In genomic region chr5:96868893-96869292, GRCm38 (mm10) we compare ENCODE assay signal across 19 mouse cellular contexts.
DNase-seq lines count a peak whose midpoint lies in the region; ATAC-seq and TF ChIP-seq lines count a peak whose summit lies in the region.
"Had no signal": no experiment of that assay in that cellular context is flagged by ENCODE, and none has a peak within 500 bp of the region (broad histone marks: within the 10 kb centered on the region; RNA-seq: fewer than 3 reads in every experiment).

No protein-coding gene starts in this region.

- H3K27ac ChIP-seq in lung, embryonic 14.5 days (ENCODE audit: low read depth) = no peak overlapping the region
- H3K27ac ChIP-seq: embryonic facial prominence, embryonic 15.5 days; forebrain, embryonic 13.5 days; hindbrain, embryonic 10.5 days; liver, embryonic 13.5 days; neural tube, embryonic 15.5 days had no signal

- no peak overlapping the region for H3K9ac ChIP-seq in lung, embryonic 14.5 days
- H3K9ac ChIP-seq: embryonic facial prominence, embryonic 15.5 days; forebrain, embryonic 13.5 days; heart, embryonic 12.5 days; liver, embryonic 13.5 days; neural tube, embryonic 15.5 days had no signal

- H3K9me3 ChIP-seq in lung, embryonic 14.5 days (ENCODE audit: low read depth, low read length) = no peaks in the 10 kb centered on the region
- H3K9me3 ChIP-seq: embryonic facial prominence, embryonic 15.5 days; forebrain, embryonic 13.5 days; heart, embryonic 12.5 days; hindbrain, embryonic 10.5 days; liver, embryonic 13.5 days; neural tube, embryonic 15.5 days had no signal

- no peaks in the 10 kb centered on the region for H3K4me1 ChIP-seq in lung, embryonic 14.5 days (ENCODE audit: insufficient read depth)
- H3K4me1 ChIP-seq: embryonic facial prominence, embryonic 15.5 days; forebrain, embryonic 13.5 days; heart, embryonic 12.5 days; hindbrain, embryonic 10.5 days; liver, embryonic 13.5 days; neural tube, embryonic 15.5 days had no signal

- 40% methylated on average over 6 of the region's 6 CpGs for WGBS in lung, embryonic 14.5 days

- peak; percentile 81 for ATAC-seq in lung, embryonic 14.5 days (ENCODE audit: insufficient read depth)
- no peak for ATAC-seq in erythroblast, adult 5-6 weeks (replicated peaks; ENCODE audit: low FRiP score, poor library complexity, severe bottlenecking)
- ATAC-seq: forebrain, embryonic 13.5 days had no signal

- no peak for TF ChIP-seq CTCF in lung, embryonic 14.5 days (IDR thresholded peaks at IDR 0.05; ENCODE audit: low read depth)

- no peaks in the 10 kb centered on the region for H3K27me3 ChIP-seq in lung, embryonic 14.5 days (ENCODE audit: insufficient read depth, low read length)
- H3K27me3 ChIP-seq: embryonic facial prominence, embryonic 15.5 days; forebrain, embryonic 13.5 days; neural tube, embryonic 15.5 days had no signal

- H3K36me3 ChIP-seq in lung, embryonic 14.5 days (ENCODE audit: insufficient read depth) = no peaks in the 10 kb centered on the region
- H3K36me3 ChIP-seq: embryonic facial prominence, embryonic 15.5 days; heart, embryonic 12.5 days; hindbrain, embryonic 10.5 days; liver, embryonic 13.5 days; neural tube, embryonic 15.5 days had no signal

- H3K4me3 ChIP-seq in lung, embryonic 14.5 days (ENCODE audit: low read depth, low read length) = no peak overlapping the region
- H3K4me3 ChIP-seq: embryonic facial prominence, embryonic 15.5 days; forebrain, embryonic 13.5 days; heart, embryonic 12.5 days; hindbrain, embryonic 10.5 days; liver, embryonic 13.5 days; neural tube, embryonic 15.5 days had no signal

- peak; percentile 6 to 8 for DNase-seq in cerebellum, postnatal 14 days
- no peak for DNase-seq in cerebellum, adult 11-12 months
- DNase-seq in 416B (ENCODE audit: low read depth) = peak; percentile 36
- peak; percentile 35 for DNase-seq in lung, embryonic 14.5 days
- peak; percentile 33 for DNase-seq in ovary, postnatal 14 days (ENCODE audit: low spot score)
- no peak for DNase-seq in gastrocnemius, postnatal 10 days
- no peak for DNase-seq in natural killer cell, adult 2 months (ENCODE audit: low spot score in 2 of 2)
- DNase-seq: adrenal gland, postnatal 14 days; cerebellum, postnatal 25 days; kidney, adult 11 months; kidney, postnatal 14 days; liver, embryonic 13.5 days; right cerebral cortex, postnatal 4 days had no signal

- H3K4me2 ChIP-seq in lung, embryonic 14.5 days = no peak overlapping the region
- H3K4me2 ChIP-seq: embryonic facial prominence, embryonic 15.5 days; forebrain, embryonic 13.5 days; heart, embryonic 12.5 days; liver, embryonic 13.5 days; neural tube, embryonic 15.5 days had no signal

Comparison
In these comparisons a context has a peak if more than half of its experiments do, and no peak if none do; other contexts are left out.
1. DNase-seq: peak in cerebellum, postnatal 14 days (2 of 2), 416B (single experiment), lung, embryonic 14.5 days (single experiment) and ovary, postnatal 14 days (single experiment); none in cerebellum, adult 11-12 months (single experiment), gastrocnemius, postnatal 10 days (single experiment) and natural killer cell, adult 2 months (0 of 2).